Mouse (Mus musculus) adrenal gland, postnatal 36 days (tissue): Measurements from ENCODE around the gene Camta1. TPM values are rescaled to one million over a fixed set of nuclear protein-coding genes. Genes with fewer than 3 reads are reported as not detected.
A peak's percentile ranks its signal among the peaks of the same experiment; 100 is the strongest.

ENCODE experiments used
- DNase-seq, 2 experiments: peaks; one replicate each; pipeline ENCODE4 v3.0.0; 2021; ENCODE audit warnings: mixed read lengths in 1 of 2
- total RNA-seq, 2 experiments: library from RNA; stranded (reverse); gene quantifications; 2 replicates each; pipeline ENCODE4 v1.2.3; 2021

Gene Camta1
- total RNA-seq, 2 experiments from 2014 or later, result 28.7 to 33.3 TPM

DNA sequence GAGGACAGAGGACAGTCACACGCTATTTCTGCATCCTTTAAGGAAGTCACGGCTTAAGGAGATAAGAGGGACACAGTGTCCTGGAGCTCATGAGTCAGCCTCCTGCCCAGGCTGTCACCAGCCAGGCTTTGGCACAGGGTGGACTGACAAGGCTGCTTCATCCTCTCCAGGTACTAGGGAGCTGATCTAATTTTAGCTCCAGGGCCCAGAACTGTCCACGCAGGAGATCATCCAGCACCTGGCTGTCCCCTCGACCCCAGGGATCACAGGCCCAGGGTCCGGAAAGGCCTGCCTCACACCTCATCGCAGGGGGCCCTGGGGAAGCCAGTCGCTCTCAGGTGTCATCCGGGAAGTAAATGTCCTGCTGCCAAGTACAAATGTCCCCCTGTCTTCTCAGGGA is 341.6 kb downstream of the Camta1 start:
- DNase-seq, result peak; percentile 33 to 42

DNA sequence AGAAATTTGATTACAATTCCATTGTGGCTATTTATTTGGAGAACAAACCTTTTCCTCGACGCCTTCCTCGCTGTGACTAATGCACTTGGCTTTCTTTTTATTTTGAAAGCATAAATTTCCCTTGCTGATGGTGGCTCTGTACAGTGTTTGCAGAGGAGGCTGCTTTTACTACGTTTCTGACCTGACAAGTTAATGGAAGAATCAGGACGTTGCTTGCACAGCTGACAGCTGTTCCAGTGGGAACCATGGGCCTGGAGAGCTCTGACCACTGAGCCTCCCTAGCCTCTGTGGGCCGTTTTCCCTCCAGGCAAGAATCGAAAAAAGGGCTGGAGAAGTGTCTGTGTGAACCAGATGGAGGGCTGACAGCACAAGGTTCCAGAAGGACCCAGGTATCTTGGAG is 342.7 kb downstream of the Camta1 start:
- no peak for DNase-seq

DNA sequence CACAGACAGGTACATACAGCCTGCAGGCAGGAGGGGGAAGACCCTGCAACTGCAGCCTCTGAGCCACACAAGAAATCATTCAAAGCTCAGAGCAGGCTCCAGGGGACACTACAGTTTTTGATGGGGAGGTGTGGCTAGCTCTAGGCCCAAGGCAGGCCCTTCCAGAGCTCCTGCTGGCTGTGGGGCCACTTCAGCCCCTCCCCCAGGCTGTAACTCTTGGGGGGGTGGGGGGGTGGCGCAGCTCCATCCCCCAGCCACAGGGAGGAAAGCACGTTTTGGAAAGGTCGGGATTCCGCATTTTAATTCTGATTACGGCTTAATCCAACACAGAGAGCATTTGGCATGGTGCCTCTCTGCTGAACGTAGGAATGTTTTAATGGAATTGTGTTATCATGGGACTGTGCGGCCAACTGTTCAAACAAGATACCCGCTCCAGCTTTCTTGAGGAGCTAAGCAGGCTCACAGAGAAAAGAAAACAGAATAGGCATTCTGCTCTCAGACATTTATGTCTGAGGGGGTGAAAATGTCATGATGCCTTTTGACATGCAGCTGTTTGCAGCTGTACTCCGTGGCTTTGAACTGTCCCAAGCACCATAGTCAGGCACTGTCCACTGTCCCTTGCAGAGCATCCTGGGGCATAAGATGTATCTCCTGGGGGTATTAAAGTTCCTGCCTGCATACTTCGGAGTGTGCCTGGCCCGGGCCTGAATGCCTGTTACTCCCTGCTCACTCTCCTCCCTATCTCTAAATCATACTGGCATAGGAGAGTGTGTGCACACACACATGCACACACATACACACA is 344.5 kb downstream of the Camta1 start:
- no peak for DNase-seq

DNA sequence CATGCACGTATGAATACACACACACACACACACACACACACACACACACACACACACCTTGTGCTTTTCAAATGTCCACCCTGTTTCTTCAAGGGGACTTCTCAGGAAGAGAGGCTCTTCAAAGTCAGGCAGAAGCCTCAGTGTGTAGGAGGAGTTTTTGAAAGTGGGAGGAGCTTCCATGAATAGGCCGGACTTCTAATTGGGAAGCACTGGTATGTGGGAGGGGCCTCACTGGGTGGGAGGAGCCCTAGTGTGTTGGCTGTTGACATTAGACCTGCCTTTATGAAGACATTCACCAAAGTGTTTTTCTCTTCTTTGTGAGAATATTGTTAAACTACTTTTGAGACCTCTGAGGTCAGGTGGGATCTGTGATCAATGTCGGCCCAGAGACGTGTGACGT is 346.4 kb downstream of the Camta1 start:
- no peak for DNase-seq

DNA sequence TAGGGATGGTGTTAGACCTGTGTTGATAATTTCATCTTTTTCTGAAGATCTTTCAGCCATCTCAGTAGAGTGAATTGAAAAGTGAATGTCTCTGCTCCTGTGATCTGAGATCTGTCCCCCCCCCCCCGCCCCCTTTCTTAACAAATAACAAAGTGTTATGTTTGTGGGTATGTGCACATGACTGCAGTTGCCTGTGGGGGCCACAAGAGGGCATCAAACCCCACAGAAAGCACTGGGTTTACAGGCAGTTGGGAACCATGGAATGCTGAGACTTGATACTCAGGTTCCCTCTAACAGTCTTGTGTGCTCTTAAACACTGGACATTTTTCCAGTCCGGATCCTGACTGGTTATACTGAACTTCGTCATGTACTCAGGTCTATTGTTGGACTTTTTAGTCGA is 350.6 kb downstream of the Camta1 start:
- no peak for DNase-seq

DNA sequence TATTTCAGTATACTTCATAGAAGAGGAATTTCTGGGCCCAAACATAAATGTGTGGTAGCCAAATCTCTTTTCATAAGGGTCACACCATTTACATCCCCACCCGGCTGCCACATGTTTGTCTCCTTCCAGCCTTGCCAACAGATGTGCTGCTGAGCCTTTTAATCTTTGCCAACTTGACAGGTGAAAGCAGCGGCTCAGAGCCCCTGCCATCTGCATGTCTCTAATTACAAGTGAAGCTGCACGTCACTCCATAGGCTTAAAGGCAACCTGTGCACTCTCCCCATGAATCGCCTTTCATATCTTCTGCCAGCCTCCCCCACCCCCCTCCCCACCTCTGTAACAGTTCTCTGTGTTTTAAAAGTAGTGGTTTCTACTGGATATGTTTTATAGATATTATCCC is 351.3 kb downstream of the Camta1 start:
- DNase-seq, result no peak

DNA sequence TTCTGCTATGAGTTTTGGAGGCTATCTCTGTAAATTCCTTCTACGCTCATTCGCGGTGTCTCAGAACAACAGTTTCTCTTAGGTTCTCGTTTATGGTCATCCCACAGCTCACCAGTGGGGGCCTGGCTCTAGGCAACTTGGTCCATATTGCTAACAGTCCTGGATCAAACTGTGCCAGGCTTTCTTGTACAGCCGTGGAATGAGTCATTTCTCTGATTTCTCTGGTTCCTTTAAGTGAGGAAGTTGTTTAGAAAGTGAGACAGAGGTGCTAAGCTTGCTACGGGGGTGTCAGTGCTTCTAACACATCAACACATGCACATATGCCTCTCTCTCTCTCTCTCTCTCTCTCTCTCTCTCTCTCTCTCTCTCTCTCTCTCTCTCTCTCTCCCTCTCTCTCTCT is 355.0 kb downstream of the Camta1 start:
- no peak for DNase-seq

DNA sequence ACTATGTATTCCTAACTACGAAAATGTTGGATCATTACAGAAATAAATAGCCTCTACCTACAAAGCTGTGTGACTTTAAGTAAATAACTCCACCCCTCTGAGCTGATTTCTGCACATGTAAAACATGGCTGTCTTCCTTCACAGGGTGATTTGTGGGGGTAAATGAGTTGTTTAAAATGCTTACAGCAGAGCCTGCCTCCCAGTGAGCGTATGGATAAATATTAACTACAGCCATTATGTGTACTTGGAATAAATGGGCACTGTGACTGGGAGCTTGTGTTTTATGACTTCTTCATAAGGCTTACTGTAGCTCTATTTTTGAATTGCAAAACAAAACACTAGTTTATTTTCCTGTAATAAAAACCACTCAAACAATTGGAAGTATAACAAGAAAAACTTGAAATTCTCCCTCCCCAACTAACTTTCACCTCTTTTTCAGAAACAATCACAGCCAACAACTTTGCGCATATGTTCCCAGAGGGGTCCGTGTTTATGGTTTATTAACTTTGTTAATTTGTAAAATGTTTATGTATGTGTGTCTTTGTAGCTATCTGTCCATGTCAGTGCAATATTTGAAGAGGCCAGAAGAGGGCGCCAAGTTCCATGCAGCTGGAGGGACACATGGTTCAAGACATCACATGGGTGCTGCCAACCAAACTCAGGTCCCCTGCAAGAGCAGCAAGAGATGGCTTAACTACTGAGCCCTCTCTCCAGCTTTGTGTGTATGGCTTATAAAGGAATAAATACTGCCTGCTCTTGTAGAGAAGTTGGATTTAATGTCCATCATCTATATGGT is 363.0 kb downstream of the Camta1 start:
- DNase-seq, result no peak

DNA sequence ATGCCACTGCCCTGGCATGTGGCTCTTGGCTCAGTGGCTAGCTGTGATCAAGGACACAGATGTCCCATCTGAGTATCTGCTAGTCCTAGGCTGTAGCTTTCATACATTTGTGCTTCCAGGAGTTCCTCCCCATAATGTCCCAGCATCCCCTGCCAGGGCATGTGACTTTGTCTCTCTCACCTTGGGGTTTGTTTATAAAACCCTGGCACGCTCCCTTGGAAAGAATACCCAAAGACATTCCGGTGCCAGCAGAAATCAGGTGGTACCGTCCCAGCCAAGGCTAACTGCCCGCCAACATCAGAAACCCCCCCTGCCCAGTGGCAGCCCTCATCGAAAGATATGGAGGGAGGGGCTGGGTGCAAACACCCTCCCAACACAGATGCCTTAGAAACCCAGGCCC is 365.1 kb downstream of the Camta1 start:
- DNase-seq, result no peak

DNA sequence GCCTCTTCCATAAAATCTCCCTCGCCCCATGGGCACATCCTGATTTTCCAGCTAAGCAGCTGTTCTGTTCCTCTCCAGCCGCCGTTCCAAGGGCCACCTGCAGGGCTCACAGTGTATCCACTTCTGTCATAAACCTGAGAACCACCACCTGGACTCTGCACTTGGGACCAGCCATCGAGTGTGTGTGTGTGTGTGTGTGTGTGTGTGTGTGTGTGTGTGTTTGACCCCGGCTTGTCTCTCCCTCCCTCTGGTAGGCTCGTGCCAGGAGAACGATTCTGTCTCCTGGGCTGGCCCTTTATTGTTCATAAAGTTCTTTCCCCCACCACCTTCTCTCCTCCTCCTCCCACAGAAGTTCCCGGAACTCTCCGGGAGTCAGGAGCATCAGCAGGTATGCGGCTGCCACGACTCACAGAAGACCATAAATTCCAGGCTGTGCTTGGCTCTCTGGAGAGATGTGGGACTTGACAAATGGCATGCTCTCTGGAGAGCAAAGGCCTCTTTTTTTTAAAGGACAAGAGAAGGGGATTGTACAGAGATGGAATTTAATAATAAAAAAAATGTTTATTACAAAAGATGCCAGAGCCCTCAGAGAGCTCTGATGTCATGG is 366.3 kb downstream of the Camta1 start:
- DNase-seq, result no peak

DNA sequence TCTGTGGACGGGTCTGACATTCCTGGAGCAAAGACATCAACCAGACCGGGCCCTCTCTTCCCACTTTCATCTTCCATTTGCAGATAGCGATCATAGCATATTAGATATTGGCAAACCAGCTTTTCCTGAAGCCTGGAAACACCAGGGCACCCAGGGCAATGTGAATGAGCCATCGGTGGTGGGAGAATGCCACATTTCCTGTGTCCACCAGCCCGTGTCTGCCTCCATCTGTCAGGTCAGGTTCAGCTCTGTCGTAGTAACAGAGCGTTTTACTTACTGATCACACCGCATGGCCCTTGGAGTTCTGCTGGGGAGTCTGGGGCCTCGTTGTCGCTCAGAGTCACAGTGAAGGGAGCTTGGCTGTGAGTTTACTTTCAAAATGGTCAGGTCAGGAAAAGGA is 368.9 kb downstream of the Camta1 start:
- DNase-seq, result no peak

DNA sequence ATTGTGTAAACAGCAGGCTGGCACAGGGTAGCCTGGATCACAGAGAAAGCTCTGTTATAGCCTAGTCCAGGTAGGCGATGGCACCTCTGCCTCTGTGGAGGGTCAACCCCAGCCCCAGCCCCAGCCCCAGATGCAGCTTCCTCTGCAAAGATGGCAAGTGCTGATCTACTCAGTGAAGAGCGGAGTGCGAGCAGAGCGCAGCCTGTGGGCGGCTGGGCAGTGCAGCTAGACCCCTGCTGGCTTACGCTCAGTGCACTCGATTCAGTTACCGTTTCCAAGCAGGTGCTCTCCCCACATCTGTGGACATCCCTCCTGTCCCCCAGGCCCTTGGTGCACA is 377.7 kb downstream of the Camta1 start:
- no peak for DNase-seq

DNA sequence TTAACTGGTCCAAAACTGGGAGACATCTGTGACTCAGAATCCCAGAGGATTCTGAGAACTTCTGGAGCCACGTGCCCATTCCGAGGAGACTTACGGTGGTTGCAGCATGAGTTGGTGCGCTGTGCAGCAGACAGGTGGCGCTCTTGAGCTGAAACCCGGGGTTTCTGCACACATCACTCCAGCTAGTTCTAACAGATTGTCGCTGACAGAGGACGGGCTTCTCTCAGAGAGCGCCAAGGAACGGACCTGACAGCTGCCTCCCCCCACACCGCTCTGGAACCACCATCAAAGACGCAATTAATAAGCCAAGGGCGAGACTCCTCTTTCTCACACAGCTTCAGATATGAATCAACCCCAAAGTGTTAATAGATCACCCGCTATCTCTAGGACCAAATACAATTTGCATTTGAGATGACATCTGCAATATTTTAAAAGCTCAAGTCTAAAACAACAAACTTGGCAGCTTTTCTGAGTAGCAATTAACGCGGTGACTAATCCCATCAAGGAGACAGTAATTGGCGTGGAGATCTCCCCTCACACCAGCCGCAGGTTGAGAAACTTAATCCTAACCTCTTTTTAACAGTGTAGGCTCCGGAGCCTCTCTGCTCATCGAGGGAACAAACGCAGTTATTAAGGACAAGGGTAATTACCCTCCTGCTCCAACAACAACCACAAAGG is 378.2 kb downstream of the Camta1 start:
- peak; percentile 56 to 75 for DNase-seq

DNA sequence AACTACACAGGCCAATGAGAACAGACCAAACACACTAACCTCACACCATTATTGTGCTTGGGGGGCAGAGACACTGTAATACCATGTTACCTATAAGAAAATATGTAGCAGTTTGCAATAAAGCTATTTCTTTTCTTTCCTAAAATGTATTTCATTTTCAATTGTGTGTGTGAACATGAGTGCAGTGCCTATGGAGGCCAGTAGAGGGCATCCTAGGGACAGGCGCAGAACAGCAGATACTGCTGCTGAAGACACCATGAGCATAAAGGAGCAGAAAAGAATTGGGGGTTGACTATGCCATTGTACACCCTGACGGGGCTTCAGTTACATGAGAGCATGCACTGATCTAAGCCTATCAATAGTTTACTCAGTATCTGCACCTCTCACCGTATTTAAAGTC is 380.7 kb downstream of the Camta1 start:
- no peak for DNase-seq

DNA sequence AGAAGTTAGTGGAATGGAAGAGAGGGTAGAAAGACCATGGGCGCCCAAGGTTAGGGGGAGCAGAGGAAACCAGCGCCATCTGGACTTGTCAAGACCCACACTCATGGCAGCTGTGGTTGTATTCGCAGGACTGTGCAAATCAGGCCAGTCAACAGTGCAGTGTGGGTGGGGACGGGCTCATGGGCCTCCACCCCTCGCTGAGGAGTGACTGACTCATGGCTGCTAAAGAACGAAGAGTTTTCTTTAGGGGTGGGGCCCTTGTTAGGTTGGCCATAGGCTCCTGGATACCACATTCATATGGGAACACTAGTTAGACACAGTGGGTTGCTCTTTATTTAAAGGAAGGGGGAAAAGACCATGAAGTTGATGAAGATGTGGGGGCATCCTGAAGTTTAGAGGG is 383.7 kb downstream of the Camta1 start:
- DNase-seq, result no peak

DNA sequence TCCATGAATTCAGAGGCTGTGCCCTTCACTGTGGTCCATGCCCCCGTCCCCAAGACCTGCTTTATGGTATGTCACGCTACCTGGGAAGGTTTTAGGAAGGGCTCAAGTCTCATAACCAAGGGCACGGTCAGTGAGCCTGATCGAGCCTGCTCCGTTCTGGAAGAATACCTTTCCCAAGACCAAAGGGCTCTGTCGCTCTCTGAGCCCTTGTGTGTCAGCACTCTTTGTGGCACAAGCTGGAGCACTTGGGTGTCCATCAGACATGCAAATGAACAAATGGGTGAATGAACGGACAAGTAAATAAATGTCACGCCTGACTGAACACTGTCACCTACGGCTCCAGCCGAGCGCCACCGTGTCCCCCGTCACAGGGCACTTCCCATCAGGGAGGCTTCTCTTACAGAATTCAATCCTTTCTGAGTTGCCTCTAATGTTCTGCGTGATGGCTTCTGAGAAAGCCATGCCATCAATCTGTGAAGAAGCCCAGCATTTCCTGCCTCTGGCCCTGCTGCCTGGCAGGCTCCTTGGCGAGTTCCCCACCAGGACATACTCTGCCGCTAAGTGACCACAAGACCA is 386.7 kb downstream of the Camta1 start:
- DNase-seq, result no peak

DNA sequence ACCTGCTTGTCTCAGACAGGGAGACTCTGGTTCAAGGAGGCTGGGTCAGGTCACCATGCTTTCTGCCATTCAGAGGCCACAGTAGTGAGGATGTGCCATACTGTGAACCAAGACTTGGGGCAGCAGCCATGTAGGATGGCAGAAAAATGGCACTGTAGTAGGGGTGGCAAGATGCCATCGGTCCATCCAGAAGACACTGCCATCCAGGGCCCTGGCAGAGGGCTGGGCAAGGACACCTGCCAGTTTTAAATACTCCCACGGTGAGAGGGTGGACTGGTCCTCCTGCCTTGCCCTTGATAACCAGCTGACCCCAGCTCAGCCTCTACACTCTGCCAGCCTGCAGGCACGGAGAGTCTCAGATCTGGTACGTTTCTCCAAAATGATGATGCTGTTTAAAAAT is 389.8 kb downstream of the Camta1 start:
- no peak for DNase-seq

DNA sequence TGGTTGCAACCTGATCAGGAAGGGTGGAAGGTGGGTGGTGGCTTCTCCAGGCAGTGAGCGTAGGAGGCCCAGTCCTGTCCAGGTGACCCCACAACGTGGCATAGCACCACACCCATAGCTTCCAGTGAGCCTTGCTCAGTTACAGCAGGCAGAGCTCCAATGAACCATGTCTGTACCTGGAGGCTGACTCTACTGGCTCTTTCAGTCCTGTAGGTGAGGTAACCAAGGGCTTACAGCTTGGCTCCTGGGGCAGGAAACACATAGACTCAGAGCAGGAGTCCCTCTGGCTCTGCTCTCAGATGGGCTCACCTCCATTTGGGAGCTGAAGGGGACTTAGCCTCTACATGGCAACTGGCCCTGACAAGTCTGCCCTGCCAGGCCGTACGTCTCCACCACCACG is 393.3 kb downstream of the Camta1 start:
- no peak for DNase-seq

DNA sequence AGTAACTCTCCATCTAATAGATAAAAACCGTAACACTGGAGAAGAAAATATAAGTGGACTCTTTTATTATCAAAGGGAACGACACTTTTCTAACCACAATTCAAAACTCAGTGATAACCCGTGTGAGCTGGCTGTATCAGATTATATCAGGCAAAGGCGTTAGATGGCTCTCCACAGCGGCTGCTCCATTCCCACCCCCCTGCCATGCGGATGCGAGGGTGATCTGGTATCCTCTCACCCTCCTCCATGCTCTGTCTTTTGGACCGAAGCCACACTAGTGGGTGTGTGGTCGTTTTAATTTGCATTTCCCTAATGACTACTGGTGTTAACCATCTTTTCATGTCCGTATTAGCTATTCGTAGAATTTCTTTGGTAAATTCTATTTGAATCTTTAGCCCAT is 403.0 kb downstream of the Camta1 start:
- no peak for DNase-seq

DNA sequence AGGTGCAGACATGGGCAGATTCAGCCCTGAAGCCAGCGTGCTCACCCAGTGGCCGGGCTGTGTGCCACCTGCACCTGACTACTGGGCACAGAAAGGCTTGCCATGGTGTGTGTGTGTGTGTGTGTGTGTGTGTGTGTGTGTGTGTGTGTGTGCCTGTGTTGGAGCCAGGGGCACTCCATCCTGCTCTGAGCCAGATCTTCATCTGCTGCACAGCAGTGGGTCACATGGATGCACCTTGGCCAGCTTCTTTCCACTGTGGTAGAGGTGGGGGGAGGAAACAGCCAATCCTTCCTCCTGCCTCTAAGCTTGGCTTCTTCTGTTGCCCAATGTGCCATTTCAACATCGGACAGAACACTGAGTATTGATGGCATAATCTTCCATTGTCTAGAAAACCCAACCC is 407.1 kb downstream of the Camta1 start:
- peak; percentile 15 to 25 for DNase-seq

DNA sequence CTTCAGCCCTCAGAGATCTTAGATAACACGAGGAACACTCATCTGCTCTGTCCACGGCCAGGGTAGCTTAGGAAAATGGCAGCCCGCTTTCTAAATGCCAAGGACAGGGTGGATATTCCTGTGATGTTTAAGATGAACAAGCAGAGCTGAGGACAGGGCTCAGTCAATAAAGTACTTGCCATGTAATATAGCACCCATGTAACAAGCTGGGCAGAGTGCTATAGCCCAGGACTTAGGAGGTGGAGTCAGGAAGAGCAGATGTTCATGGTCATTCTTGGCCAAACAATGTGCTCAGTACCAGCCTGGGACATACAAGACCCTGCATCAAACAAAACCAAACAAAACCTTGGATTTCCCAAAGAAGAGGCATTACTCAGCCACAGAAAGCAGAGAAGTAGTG is 407.6 kb downstream of the Camta1 start:
- DNase-seq, result peak in 1 of 2 experiments; percentile 4

DNA sequence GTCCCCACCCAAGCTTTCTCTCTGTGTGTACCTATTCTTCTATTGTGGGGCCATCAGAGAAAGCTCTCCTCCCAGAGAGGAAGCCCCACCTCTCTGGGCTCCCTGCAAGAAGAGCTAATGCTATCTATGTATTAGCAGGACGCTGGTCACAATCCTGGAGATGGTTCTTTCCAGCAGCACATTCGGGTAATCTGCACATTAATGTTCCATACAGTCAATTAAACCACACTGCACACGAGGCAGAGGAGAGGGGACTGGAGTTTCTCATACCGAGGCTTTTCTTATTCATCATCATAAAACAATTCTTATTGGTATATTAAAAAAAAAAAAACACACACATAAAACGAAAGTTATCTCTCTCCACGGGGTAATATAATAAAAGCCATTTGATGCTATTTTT is 409.8 kb downstream of the Camta1 start:
- no peak for DNase-seq

DNA sequence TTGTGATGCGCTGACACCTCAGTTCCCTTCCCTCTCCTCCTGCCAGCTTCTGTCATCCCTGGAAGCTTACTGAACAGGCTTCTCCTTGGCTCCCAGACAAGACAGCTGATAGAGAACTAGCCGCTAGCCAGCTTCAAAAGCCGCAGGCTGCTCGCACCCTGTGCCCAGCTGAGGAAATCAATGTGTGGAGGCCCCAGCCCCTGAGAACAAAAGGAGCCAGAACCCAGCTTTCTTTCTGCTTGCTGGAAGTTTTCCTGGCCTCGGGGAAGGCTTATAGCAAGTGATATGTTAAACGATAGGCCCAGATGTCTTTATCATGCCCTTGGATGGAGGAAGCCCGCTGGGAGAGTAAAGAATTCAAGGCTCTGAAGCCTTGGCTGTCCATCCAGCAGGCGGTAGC is 411.7 kb downstream of the Camta1 start:
- no peak for DNase-seq
